Mouse (Mus musculus): ENCODE results near the gene Fgf8. TPM values are rescaled to one million over a fixed set of nuclear protein-coding genes. Genes with fewer than 3 reads are reported as not detected.

Fgf8 gene
- total RNA-seq, 2 experiments from 2014 or later = not detected

- no peak for DNase-seq (ENCODE audit: low spot score in 2 of 2)
These were observed 12.7 kb downstream of the Fgf8 start for GRCm38 (mm10) chr19:45730042-45730441.

- no peak for DNase-seq (ENCODE audit: low spot score in 2 of 2)
These were observed 15.5 kb downstream of the Fgf8 start for GRCm38 (mm10) chr19:45727231-45727630.

GRCm38 (mm10) chr19:45725677-45726277, 16.9 kb downstream of the Fgf8 start:
- no peak for DNase-seq (ENCODE audit: low spot score in 2 of 2)

GRCm38 (mm10) chr19:45722188-45722587, 20.5 kb downstream of the Fgf8 start:
- DNase-seq (ENCODE audit: low spot score in 2 of 2) = no peak

- DNase-seq (ENCODE audit: low spot score in 2 of 2) = no peak
These were observed 24.4 kb downstream of the Fgf8 start for GRCm38 (mm10) chr19:45718286-45718685.

- DNase-seq (ENCODE audit: low spot score in 2 of 2) = peak in 1 of 2 experiments; percentile 36
These were observed 25.1 kb downstream of the Fgf8 start for GRCm38 (mm10) chr19:45717493-45718220.

GRCm38 (mm10) chr19:45708704-45709103, 34.0 kb downstream of the Fgf8 start:
- no peak for DNase-seq (ENCODE audit: low spot score in 2 of 2)

GRCm38 (mm10) chr19:45696281-45696600, 46.5 kb downstream of the Fgf8 start:
- no peak for DNase-seq (ENCODE audit: low spot score in 2 of 2)

GRCm38 (mm10) chr19:45695496-45696280, 47.0 kb downstream of the Fgf8 start:
- DNase-seq (ENCODE audit: low spot score in 2 of 2) = no peak

- no peak for DNase-seq (ENCODE audit: low spot score in 2 of 2)
These were observed 48.7 kb downstream of the Fgf8 start for GRCm38 (mm10) chr19:45694056-45694455.

- DNase-seq (ENCODE audit: low spot score in 2 of 2) = no peak
These were observed 50.5 kb downstream of the Fgf8 start for GRCm38 (mm10) chr19:45692211-45692610.

GRCm38 (mm10) chr19:45691001-45691535, 51.6 kb downstream of the Fgf8 start:
- no peak for DNase-seq (ENCODE audit: low spot score in 2 of 2)

- DNase-seq (ENCODE audit: low spot score in 2 of 2) = no peak
These were observed 55.7 kb downstream of the Fgf8 start for GRCm38 (mm10) chr19:45687001-45687400.

Other genes with a start within 250 kb of the Fgf8 start
- 10 to 100 TPM in 1 of 2 experiments, 1 to 10 TPM in 1; 9.4 to 11.0 TPM for gene Poll, start 182.4 kb downstream of the Fgf8 start, total RNA-seq (2021)
- gene Gm17018, start 182.3 kb downstream of the Fgf8 start, total RNA-seq (2021) = 10 to 100 TPM; 28.4 to 33.9 TPM
- 10 to 100 TPM; 30.9 to 47.7 TPM for gene Fbxw4, start 82.6 kb downstream of the Fgf8 start, total RNA-seq (2021)
- gene Npm3, start 6.7 kb upstream of the Fgf8 start, total RNA-seq (2021) = 10 to 100 TPM; 28.5 to 30.7 TPM
- 10 to 100 TPM; 75.4 to 86.4 TPM for gene Mgea5, start 40.9 kb upstream of the Fgf8 start, total RNA-seq (2021)
- under 1 TPM in 1 of 2 experiments, not detected in 1; 0.13 TPM for gene Kcnip2, start 73.1 kb upstream of the Fgf8 start, total RNA-seq (2021)